Comparison of ENCODE assay signal across 8 mouse cellular contexts in the genomic region with DNA sequence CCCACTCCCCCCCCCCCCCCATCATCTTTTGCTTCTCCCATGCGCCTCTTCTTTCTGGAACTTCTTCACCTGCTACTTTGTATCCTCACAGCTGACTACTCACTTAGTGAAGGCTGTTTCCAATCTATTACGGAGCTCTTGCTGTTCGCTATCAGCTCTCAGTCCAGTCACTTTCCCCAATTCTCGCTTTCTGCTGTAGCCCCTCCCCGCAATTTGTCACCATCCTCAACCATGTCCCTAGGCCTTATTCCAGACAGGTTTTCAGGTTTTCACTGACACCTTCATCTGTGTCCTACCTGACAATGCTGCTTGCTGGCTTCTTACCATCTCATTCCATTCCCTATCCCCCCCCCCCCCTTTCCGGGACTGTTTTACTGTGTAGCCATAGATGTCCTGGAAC. TPM values are rescaled to one million over a fixed set of nuclear protein-coding genes. Genes with fewer than 3 reads are reported as not detected.
DNase-seq lines count a peak whose midpoint lies in the region; ATAC-seq and TF ChIP-seq lines count a peak whose summit lies in the region.

No protein-coding gene starts in this region.

- H3K36me3 ChIP-seq in kidney, embryonic 14.5 days (ENCODE audit: control insufficient read depth, insufficient read depth, low read length), result peaks cover 3% of the 10 kb centered on the region; the same call in 1 of the 2 replicates
- no peaks in the 10 kb centered on the region for H3K36me3 ChIP-seq in embryonic facial prominence, embryonic 11.5 days (replicated peaks; ENCODE audit: control insufficient read depth, insufficient read depth, low read depth, low read length)
- peaks cover 17% of the 10 kb centered on the region for H3K36me3 ChIP-seq in hindbrain, embryonic 15.5 days
- H3K36me3 ChIP-seq in midbrain, postnatal 0 days (ENCODE audit: insufficient read depth, low read length), result no peaks in the 10 kb centered on the region

- TF ChIP-seq CTCF in midbrain, postnatal 0 days (IDR thresholded peaks at IDR 0.05), result no peak

- 59% methylated on average over 6 of the region's 6 CpGs for WGBS in kidney, embryonic 14.5 days
- 62% methylated on average over 6 of the region's 6 CpGs for WGBS in embryonic facial prominence, embryonic 11.5 days
- WGBS in hindbrain, embryonic 15.5 days, result 51% methylated on average over 6 of the region's 6 CpGs
- WGBS in midbrain, postnatal 0 days, result 47% methylated on average over 6 of the region's 6 CpGs

- peak overlapping the region; percentile 68 for H3K4me2 ChIP-seq in kidney, embryonic 14.5 days (replicated peaks; ENCODE audit: low read depth, low read length)
- peak overlapping the region; percentile 79 for H3K4me2 ChIP-seq in embryonic facial prominence, embryonic 11.5 days (ENCODE audit: low read depth, low read length)
- peak overlapping the region; percentile 88 for H3K4me2 ChIP-seq in hindbrain, embryonic 15.5 days
- peak overlapping the region; percentile 84 for H3K4me2 ChIP-seq in midbrain, postnatal 0 days (ENCODE audit: low read depth, low read length, poor library complexity, severe bottlenecking)

- ATAC-seq in kidney, embryonic 14.5 days (ENCODE audit: low FRiP score, low TSS enrichment), result no peak
- ATAC-seq in embryonic facial prominence, embryonic 11.5 days (replicated peaks; ENCODE audit: insufficient number of reproducible peaks, low FRiP score, low TSS enrichment, low read depth), result no peak
- no peak for ATAC-seq in hindbrain, embryonic 15.5 days (ENCODE audit: low FRiP score, low read depth)
- ATAC-seq in midbrain, postnatal 0 days (ENCODE audit: low FRiP score), result no peak

- no peak overlapping the region for H3K9ac ChIP-seq in kidney, embryonic 14.5 days (ENCODE audit: low read depth, low read length)
- H3K9ac ChIP-seq in embryonic facial prominence, embryonic 11.5 days (replicated peaks; ENCODE audit: low read length), result no peak overlapping the region; the same call in 1 of the 2 replicates
- H3K9ac ChIP-seq in hindbrain, embryonic 15.5 days, result peak overlapping the region; percentile 90
- H3K9ac ChIP-seq in midbrain, postnatal 0 days (replicated peaks; ENCODE audit: low read length, poor library complexity, severe bottlenecking), result no peak overlapping the region; the same call in 1 of the 2 replicates

- DNase-seq in kidney, postnatal 25 days, result no peak
- no peak for DNase-seq in embryonic facial prominence, embryonic 11.5 days (ENCODE audit: low spot score)
- no peak for DNase-seq in midbrain, postnatal 0 days (ENCODE audit: low spot score)
- DNase-seq in yolk sac, embryonic 10.5 days (ENCODE audit: low spot score), result no peak
- DNase-seq in adrenal gland, adult 18-20 months (ENCODE audit: low spot score in 2 of 2), result no peak
- no peak for DNase-seq in gastrocnemius, postnatal 10 days

- H3K27ac ChIP-seq in kidney, embryonic 14.5 days (ENCODE audit: low read depth, low read length), result no peak overlapping the region
- H3K27ac ChIP-seq in embryonic facial prominence, embryonic 11.5 days (replicated peaks; ENCODE audit: low read depth, low read length), result no peak overlapping the region
- H3K27ac ChIP-seq in hindbrain, embryonic 15.5 days (replicated peaks), result peak overlapping the region; percentile 91
- 0 out of 2 replicates have a peak overlapping the region, but pooled peaks have one; percentile 90 for H3K27ac ChIP-seq in midbrain, postnatal 0 days (ENCODE audit: low read depth, low read length)

- no peaks in the 10 kb centered on the region for H3K4me1 ChIP-seq in kidney, embryonic 14.5 days (ENCODE audit: control insufficient read depth, insufficient read depth, low read length)
- no peaks in the 10 kb centered on the region for H3K4me1 ChIP-seq in embryonic facial prominence, embryonic 11.5 days (ENCODE audit: control insufficient read depth, insufficient read depth, low read length)
- H3K4me1 ChIP-seq in hindbrain, embryonic 15.5 days (replicated peaks), result peaks cover 33% of the 10 kb centered on the region
- H3K4me1 ChIP-seq in midbrain, postnatal 0 days (ENCODE audit: insufficient read depth, low read length), result 0 out of 2 replicates have a peak, but pooled peaks cover 3% of the 10 kb centered on the region

- H3K27me3 ChIP-seq in kidney, embryonic 14.5 days (ENCODE audit: control insufficient read depth, insufficient read depth, low read length), result no peaks in the 10 kb centered on the region
- H3K27me3 ChIP-seq in embryonic facial prominence, embryonic 11.5 days (ENCODE audit: control insufficient read depth, insufficient read depth, low read length), result no peaks in the 10 kb centered on the region
- H3K27me3 ChIP-seq in hindbrain, embryonic 15.5 days, result no peaks in the 10 kb centered on the region
- H3K27me3 ChIP-seq in midbrain, postnatal 0 days (ENCODE audit: insufficient read depth, low read length), result no peaks in the 10 kb centered on the region

- peak overlapping the region; percentile 94 for H3K4me3 ChIP-seq in kidney, embryonic 14.5 days (ENCODE audit: low read length)
- peak overlapping the region; percentile 90 for H3K4me3 ChIP-seq in embryonic facial prominence, embryonic 11.5 days (ENCODE audit: low read depth, low read length)
- H3K4me3 ChIP-seq in hindbrain, embryonic 15.5 days, result peak overlapping the region; percentile 86
- H3K4me3 ChIP-seq in midbrain, postnatal 0 days (ENCODE audit: low read depth, low read length), result peak overlapping the region; percentile 74

- H3K9me3 ChIP-seq in kidney, embryonic 14.5 days (ENCODE audit: control insufficient read depth, low read length), result no peaks in the 10 kb centered on the region
- no peaks in the 10 kb centered on the region for H3K9me3 ChIP-seq in embryonic facial prominence, embryonic 11.5 days (replicated peaks; ENCODE audit: control insufficient read depth, low read length)
- no peaks in the 10 kb centered on the region for H3K9me3 ChIP-seq in hindbrain, embryonic 15.5 days
- no peaks in the 10 kb centered on the region for H3K9me3 ChIP-seq in midbrain, postnatal 0 days (ENCODE audit: low read length)

RNA-seq across cellular contexts. Expression of gene Ppp6r2, which starts 1.1 kb away (rescaled TPM):
- polyA plus RNA-seq in kidney, embryonic 14.5 days (2014; fragmentation: Nextera tagmentation; extraction: Ambion mirVana), result 23.6 and 29.8 TPM in 2 replicates
- 22.8 and 25.1 TPM in 2 replicates for polyA plus RNA-seq in embryonic facial prominence, embryonic 11.5 days (2014; fragmentation: Nextera tagmentation; extraction: Ambion mirVana)
- polyA plus RNA-seq in hindbrain, embryonic 15.5 days (2015; fragmentation: Nextera tagmentation; extraction: Ambion mirVana), result 71.3 and 73.4 TPM in 2 replicates
- total RNA-seq in midbrain, postnatal 0 days (2014; rRNA removed), result 225 and 315 TPM in 2 replicates
- 76.5 and 87.1 TPM in 2 replicates for polyA plus RNA-seq in midbrain, postnatal 0 days (2015; fragmentation: Nextera tagmentation; extraction: Ambion mirVana)
- total RNA-seq in adrenal gland, adult 18-20 months (2021), result 10 to 100 TPM; 46.6 to 48.3 TPM
- 10 to 100 TPM; 60.1 to 61.9 TPM for total RNA-seq in gastrocnemius, postnatal 10 days (2021)

RNA-seq across cellular contexts. Expression of gene Dennd6b, which starts 16.2 kb away (rescaled TPM):
- polyA plus RNA-seq in kidney, embryonic 14.5 days (2014; fragmentation: Nextera tagmentation; extraction: Ambion mirVana), result 15.8 and 16.6 TPM in 2 replicates
- polyA plus RNA-seq in embryonic facial prominence, embryonic 11.5 days (2014; fragmentation: Nextera tagmentation; extraction: Ambion mirVana), result 14.9 and 18.6 TPM in 2 replicates
- 80.4 and 93.7 TPM in 2 replicates for polyA plus RNA-seq in hindbrain, embryonic 15.5 days (2015; fragmentation: Nextera tagmentation; extraction: Ambion mirVana)
- 98.8 and 115 TPM in 2 replicates for total RNA-seq in midbrain, postnatal 0 days (2014; rRNA removed)
- polyA plus RNA-seq in midbrain, postnatal 0 days (2015; fragmentation: Nextera tagmentation; extraction: Ambion mirVana), result 88.2 and 88.3 TPM in 2 replicates
- 1 to 10 TPM; 5.2 to 5.4 TPM for total RNA-seq in adrenal gland, adult 18-20 months (2021)
- total RNA-seq in gastrocnemius, postnatal 10 days (2021), result 1 to 10 TPM; 4.5 to 7.0 TPM

RNA-seq across cellular contexts. Expression of gene Plxnb2, which starts 31.9 kb away (rescaled TPM):
- 124 and 165 TPM in 2 replicates for polyA plus RNA-seq in kidney, embryonic 14.5 days (2014; fragmentation: Nextera tagmentation; extraction: Ambion mirVana)
- polyA plus RNA-seq in embryonic facial prominence, embryonic 11.5 days (2014; fragmentation: Nextera tagmentation; extraction: Ambion mirVana), result 113 and 122 TPM in 2 replicates
- 90.7 and 105 TPM in 2 replicates for polyA plus RNA-seq in hindbrain, embryonic 15.5 days (2015; fragmentation: Nextera tagmentation; extraction: Ambion mirVana)
- total RNA-seq in midbrain, postnatal 0 days (2014; rRNA removed), result 153 and 199 TPM in 2 replicates
- 46.8 and 50.4 TPM in 2 replicates for polyA plus RNA-seq in midbrain, postnatal 0 days (2015; fragmentation: Nextera tagmentation; extraction: Ambion mirVana)
- total RNA-seq in adrenal gland, adult 18-20 months (2021), result 100 to 1,000 TPM in 1 of 2 experiments, 10 to 100 TPM in 1; 84.0 to 113 TPM
- total RNA-seq in gastrocnemius, postnatal 10 days (2021), result 10 to 100 TPM; 28.9 to 43.0 TPM

Comparison
In these comparisons a context has a peak if more than half of its experiments do, and no peak if none do; other contexts are left out.
1. H3K27ac ChIP-seq: peak in hindbrain, embryonic 15.5 days (single experiment) and midbrain, postnatal 0 days (single experiment); none in kidney, embryonic 14.5 days (single experiment) and embryonic facial prominence, embryonic 11.5 days (single experiment).
2. Peak in every context shown above with its lines, with median percentiles within 50 percentile points of each other: H3K4me2 ChIP-seq and H3K4me3 ChIP-seq.